Mouse (Mus musculus) erythroblast, embryonic 14.5 days (primary cell): ENCODE data around the gene S100a5. TPM values are rescaled to one million over a fixed set of nuclear protein-coding genes. Genes with fewer than 3 reads are reported as not detected.

ENCODE experiments used
- H3K27me3 ChIP-seq: 2 replicates; pipeline ENCODE4 v1.6.1; 2012; ENCODE audit warnings: inconsistent platforms; ENCODE audit not compliant: control insufficient read depth
- H3K36me3 ChIP-seq: 2 replicates; pipeline ENCODE4 v1.6.1; 2012; ENCODE audit warnings: mild to moderate bottlenecking, inconsistent platforms; ENCODE audit not compliant: control insufficient read depth
- H3K4me1 ChIP-seq: 2 replicates; pipeline ENCODE4 v1.6.1; 2012; ENCODE audit warnings: inconsistent platforms; ENCODE audit not compliant: control insufficient read depth
- H3K4me3 ChIP-seq: replicated peaks from 2 replicates; pipeline ENCODE3; 2012; ENCODE audit warnings: moderate library complexity, mild to moderate bottlenecking, inconsistent platforms
- H3K9me3 ChIP-seq: 2 replicates; pipeline ENCODE4 v1.6.1; 2012; ENCODE audit warnings: low read length, inconsistent platforms, mixed read lengths; ENCODE audit not compliant: control insufficient read depth
- GATA1 ChIP-seq: IDR thresholded peaks from 2 replicates; pipeline ENCODE4 v1.6.1; 2012; ENCODE audit warnings: low read length, inconsistent platforms, mixed read lengths
- TAL1 ChIP-seq: IDR thresholded peaks from 3 replicates; pipeline ENCODE4 v1.6.1; 2012; ENCODE audit warnings: low read length, inconsistent platforms, mixed read lengths
- polyA plus RNA-seq: library from polyadenylated mRNA; stranded (reverse); fragments of >175 nt; gene quantifications from 2 replicates; pipeline ENCODE4 v1.2.3, GENCODE M21; 2012

The S100a5 gene
- polyA plus RNA-seq, 1 experiment, result not detected

DNA sequence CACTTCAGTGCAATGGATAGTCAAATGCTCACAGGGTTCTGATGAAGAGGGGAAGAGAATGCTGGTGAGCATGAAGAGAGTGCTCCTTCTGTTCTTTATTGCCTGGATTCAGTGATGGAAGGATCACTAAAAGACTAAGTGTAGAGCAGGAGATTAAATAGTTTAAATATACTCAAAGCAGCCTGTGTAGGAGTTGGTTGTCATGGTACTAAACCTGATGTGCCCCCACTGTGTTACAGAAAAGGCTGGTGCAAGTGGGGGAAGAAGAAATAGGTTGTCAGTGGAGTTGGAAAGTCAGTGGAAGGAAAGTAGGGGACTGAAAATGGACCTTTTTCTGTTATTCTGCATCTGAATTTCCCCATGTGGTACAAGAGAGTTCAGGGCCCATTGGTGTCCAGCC, 40.7 kb downstream of the S100a5 start:
- no peak overlapping the region for H3K4me3 ChIP-seq
- H3K9me3 ChIP-seq, result no peaks in the 10 kb centered on the region
- H3K36me3 ChIP-seq, result no peaks in the 10 kb centered on the region
- H3K4me1 ChIP-seq, result no peaks in the 10 kb centered on the region
- no peaks in the 10 kb centered on the region for H3K27me3 ChIP-seq
- TF ChIP-seq GATA1 (no peak), TAL1 (no peak)

DNA sequence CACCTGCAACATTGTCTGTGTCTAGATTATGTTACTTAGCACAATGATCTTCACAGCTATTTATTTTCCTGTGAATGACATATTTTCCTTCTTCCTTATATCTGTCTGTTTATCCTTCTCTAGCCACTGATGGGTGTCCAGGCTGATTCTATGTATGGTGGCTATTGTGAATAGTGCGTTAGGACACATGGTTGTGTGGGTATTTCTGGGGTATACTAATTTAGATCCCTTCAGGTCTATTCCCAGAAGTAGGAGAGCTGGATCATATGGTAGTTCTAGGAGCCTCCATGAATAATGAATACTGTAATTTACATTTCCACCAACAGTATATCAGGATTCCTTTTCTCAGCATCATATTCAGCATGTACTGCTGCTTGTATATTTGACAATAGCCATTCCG, 41.5 kb downstream of the S100a5 start:
- TF ChIP-seq TAL1, result no peak
- TF ChIP-seq GATA1, result no peak
- Histone ChIP-seq H3K4me3 (no peak overlapping the region), H3K27me3 (no peaks in the 10 kb centered on the region), H3K4me1 (no peaks in the 10 kb centered on the region), H3K36me3 (no peaks in the 10 kb centered on the region), H3K9me3 (no peaks in the 10 kb centered on the region)

DNA sequence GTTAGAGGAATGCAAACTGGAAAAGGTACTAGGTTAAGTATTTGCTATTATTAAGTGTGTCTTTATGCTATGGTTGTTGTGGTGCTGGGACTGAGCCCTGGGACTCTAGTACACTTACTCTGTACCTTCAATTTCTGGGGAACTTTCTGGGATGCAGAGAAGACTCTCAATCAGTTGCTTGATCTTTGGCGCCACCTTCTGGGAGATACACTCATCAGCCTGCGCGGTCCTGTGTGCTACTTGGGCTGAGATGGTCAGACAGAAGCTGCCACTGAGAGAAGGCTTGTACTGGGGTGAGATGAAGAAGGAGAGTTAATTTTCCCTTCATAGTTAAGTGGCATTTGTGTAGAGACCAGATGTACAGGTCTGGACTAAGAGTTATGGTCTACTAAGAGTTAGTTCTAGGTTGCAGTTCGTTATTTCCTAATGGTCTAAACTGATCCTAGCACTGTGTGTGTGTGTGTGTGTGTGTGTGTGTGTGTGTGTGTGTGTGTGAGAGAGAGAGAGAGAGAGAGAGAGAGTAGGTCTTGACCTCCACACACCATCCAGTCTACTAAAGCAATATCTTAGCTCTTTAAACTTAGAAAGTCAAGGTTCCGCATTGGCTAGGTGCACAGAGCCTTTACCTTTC, 44.7 kb downstream of the S100a5 start:
- no peaks in the 10 kb centered on the region for H3K4me1 ChIP-seq

DNA sequence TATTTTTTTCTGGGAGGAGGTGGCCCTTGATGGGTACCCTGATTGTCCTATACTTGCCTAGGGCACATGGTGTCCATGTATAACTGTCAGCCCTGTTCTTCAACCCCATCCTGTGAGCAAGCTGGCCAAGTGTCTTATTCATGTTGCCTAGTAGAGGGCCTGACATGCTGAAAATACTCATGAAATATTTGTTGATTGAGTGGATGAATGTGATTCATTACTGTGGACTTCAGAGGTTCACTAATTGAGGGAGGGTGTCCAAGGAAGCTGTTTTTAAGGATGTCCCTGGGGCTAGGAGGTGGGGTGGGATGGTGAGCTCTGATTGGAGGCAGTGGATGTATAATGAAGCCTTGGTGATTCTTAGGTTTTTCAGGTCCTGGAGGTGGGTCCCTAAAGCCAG, 45.4 kb downstream of the S100a5 start, which contains the start of gene S100a7a:
S100a7a (plus strand) TSS at position 301 of the 400 bp plus-strand sequence.
- H3K4me1 ChIP-seq, result no peaks in the 10 kb centered on the region
- H3K27me3 ChIP-seq, result no peaks in the 10 kb centered on the region
- no peaks in the 10 kb centered on the region for H3K36me3 ChIP-seq
- TF ChIP-seq TAL1 (no peak), GATA1 (no peak)
- H3K4me3 ChIP-seq, result no peak within 1 kb of the TSS
- no peaks in the 10 kb centered on the region for H3K9me3 ChIP-seq

More for the DNA sequence above, 44.7 kb downstream of the S100a5 start:
- TF ChIP-seq GATA1, result no peak
- TF ChIP-seq TAL1, result no peak
- Histone ChIP-seq H3K36me3 (no peaks in the 10 kb centered on the region), H3K9me3 (no peaks in the 10 kb centered on the region), H3K27me3 (no peaks in the 10 kb centered on the region), H3K4me3 (no peak overlapping the region)

DNA sequence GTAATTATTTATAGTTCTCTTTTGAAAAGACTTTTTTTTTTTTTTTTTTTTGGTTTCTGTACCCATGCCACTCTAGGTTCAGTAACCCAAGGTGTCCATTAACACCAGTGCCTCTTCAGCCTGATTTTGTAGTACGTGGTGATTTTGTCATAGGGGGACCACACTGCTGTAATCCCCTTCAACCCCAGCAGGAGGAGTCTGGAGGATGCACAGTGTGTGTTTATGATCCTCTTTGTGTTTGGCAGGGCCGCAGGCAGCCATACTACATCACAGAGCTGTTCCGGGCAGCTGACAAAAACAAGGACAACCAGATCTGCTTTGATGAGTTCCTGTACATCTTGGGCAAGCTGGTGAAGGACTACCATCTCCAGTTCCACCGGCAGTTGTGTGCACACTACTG, 49.1 kb downstream of the S100a5 start:
- TF ChIP-seq TAL1, result no peak
- TF ChIP-seq GATA1, result no peak
- Histone ChIP-seq H3K9me3 (no peaks in the 10 kb centered on the region), H3K36me3 (no peaks in the 10 kb centered on the region), H3K4me3 (no peak overlapping the region), H3K4me1 (no peaks in the 10 kb centered on the region), H3K27me3 (no peaks in the 10 kb centered on the region)

DNA sequence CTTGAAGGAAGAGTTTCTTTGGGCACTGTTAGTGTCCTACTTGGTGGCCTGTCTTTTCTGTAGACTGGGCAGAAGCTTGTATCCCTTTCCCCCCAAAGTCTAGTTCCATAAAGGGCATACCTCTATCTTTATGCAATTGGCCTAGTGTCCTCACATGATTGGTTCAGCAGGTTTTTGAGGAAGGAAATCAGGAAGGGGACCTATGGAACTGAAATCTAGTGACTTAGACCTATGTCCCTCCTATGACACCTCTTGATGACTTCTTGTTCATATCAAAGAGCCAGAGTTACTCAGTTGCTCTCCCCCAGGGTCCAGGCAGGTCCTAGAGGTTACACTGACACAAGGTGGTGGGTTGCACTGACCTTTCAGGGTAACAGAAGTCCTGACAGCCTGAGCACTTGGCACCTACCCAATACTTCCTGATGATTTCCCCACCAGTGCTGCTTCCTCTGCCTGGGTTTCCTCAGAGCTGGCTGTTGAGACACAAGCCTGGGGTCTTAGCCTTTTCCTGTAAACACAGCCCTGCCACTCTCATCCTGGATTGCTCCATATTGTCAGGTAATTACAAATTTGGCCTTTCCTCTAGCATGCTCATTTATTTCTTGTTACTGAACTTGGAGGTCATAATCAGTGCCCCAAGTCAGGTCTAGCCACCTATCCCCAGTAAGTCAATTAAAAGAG, 51.2 kb downstream of the S100a5 start:
- TF ChIP-seq GATA1 (no peak), TAL1 (no peak)
- Histone ChIP-seq H3K4me3 (no peak overlapping the region), H3K4me1 (no peaks in the 10 kb centered on the region), H3K9me3 (no peaks in the 10 kb centered on the region), H3K27me3 (no peaks in the 10 kb centered on the region), H3K36me3 (no peaks in the 10 kb centered on the region)

Other genes starting within 250 kb of the S100a5 start
- gene Slc27a3, start 218.6 kb upstream of the S100a5 start, polyA plus RNA-seq, result 0.08 and 0.18 TPM in 2 replicates
- 1.7 and 2.2 TPM in 2 replicates for gene Ints3, start 174.9 kb upstream of the S100a5 start, polyA plus RNA-seq
- gene Npr1, start 142.7 kb upstream of the S100a5 start, polyA plus RNA-seq, result 0.04 and 0.05 TPM in 2 replicates
- 1.1 and 1.6 TPM in 2 replicates for gene Ilf2, start 132.4 kb upstream of the S100a5 start, polyA plus RNA-seq
- gene Snapin, start 117.5 kb upstream of the S100a5 start, polyA plus RNA-seq, result 0.11 and 0.14 TPM in 2 replicates
- gene Chtop, start 99.0 kb upstream of the S100a5 start, polyA plus RNA-seq, result 7.2 and 8.0 TPM in 2 replicates
- gene S100a1, start 94.1 kb upstream of the S100a5 start, polyA plus RNA-seq, result 0.15 and 0.23 TPM in 2 replicates
- gene S100a13, start 94.1 kb upstream of the S100a5 start, polyA plus RNA-seq, result 0.67 and 0.76 TPM in 2 replicates
- gene S100a14, start 81.7 kb upstream of the S100a5 start, polyA plus RNA-seq, result not detected in 2 replicates
- 0.23 and 0.51 TPM in 2 replicates for gene S100a16, start 71.3 kb upstream of the S100a5 start, polyA plus RNA-seq
- not detected in 2 replicates for gene S100a3, start 47.9 kb upstream of the S100a5 start, polyA plus RNA-seq
- not detected in 2 replicates for gene S100a2, start 18.3 kb upstream of the S100a5 start, polyA plus RNA-seq
- not detected in 2 replicates for gene Gm42674, start 6.6 kb upstream of the S100a5 start, polyA plus RNA-seq
- not detected in 2 replicates for gene S100a4, start 4.8 kb upstream of the S100a5 start, polyA plus RNA-seq
- gene S100a6, start 4.4 kb downstream of the S100a5 start, polyA plus RNA-seq, result not detected in 2 replicates
- not detected in 2 replicates for gene S100a7a, start 45.5 kb downstream of the S100a5 start, polyA plus RNA-seq
- not detected in 2 replicates for gene S100a8, start 60.5 kb downstream of the S100a5 start, polyA plus RNA-seq
- gene S100a9, start 87.2 kb downstream of the S100a5 start, polyA plus RNA-seq, result 0.15 and 0.71 TPM in 2 replicates
- not detected in 2 replicates for gene Pglyrp4, start 118.4 kb downstream of the S100a5 start, polyA plus RNA-seq
- gene Gm5849, start 169.4 kb downstream of the S100a5 start, polyA plus RNA-seq, result not detected in 2 replicates